Mouse (Mus musculus): Measurements from ENCODE around the gene Arih1. TPM values are rescaled to one million over a fixed set of nuclear protein-coding genes. Genes with fewer than 3 reads are reported as not detected.

The Arih1 gene
- polyA plus RNA-seq, 1 experiment: 16.8 TPM

DNA sequence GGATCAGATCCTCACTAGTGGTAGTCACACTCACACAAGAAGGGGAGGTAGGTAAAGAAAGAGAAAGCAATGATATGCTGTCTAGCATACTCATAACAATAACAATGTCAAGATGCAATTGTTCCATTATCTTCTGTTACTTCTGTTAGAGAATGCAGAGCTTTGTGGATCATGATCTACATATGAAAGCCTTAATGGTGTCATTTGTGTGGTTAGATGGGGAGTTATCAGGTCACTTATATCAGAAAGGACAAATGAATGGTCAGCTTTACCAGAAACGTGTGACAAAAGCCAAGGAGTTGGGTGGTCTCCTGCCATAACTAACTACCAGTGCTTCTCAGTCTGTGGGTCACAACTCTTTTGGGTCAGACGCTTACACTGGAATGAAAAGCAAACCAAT lies 13.2 kb downstream of the Arih1 start:
- no peak for TF ChIP-seq FLI1 (IDR thresholded peaks at IDR 0.05; ENCODE audit: low read length)
- TF ChIP-seq GATA1 (IDR thresholded peaks at IDR 0.05; ENCODE audit: borderline replicate concordance, low read length): no peak
- peaks cover 50% of the 10 kb centered on the region for H3K36me3 ChIP-seq (replicated peaks; ENCODE audit: low read length)
- H3K4me1 ChIP-seq: peaks cover 74% of the 10 kb centered on the region
- no peaks in the 10 kb centered on the region for H3K9me3 ChIP-seq
- no peak overlapping the region for H3K4me3 ChIP-seq (replicated peaks)
- no peaks in the 10 kb centered on the region for H3K27me3 ChIP-seq (replicated peaks)

- Histone ChIP-seq H3K36me3 (replicated peaks; ENCODE audit: low read length) (peaks cover 48% of the 10 kb centered on the region), H3K27me3 (replicated peaks) (no peaks in the 10 kb centered on the region), H3K9me3 (no peaks in the 10 kb centered on the region), H3K4me3 (replicated peaks) (no peak overlapping the region), H3K4me1 (peaks cover 66% of the 10 kb centered on the region)
- TF ChIP-seq GATA1 (IDR thresholded peaks at IDR 0.05; ENCODE audit: borderline replicate concordance, low read length): no peak
- TF ChIP-seq FLI1 (IDR thresholded peaks at IDR 0.05; ENCODE audit: low read length): no peak
These were observed 17.0 kb downstream of the Arih1 start for GRCm38 (mm10) chr9:59469446-59469845.

GRCm38 (mm10) chr9:59464293-59464692 lies 22.1 kb downstream of the Arih1 start:
- peaks cover 58% of the 10 kb centered on the region for H3K4me1 ChIP-seq
- H3K36me3 ChIP-seq (replicated peaks; ENCODE audit: low read length): peaks cover 37% of the 10 kb centered on the region
- no peaks in the 10 kb centered on the region for H3K9me3 ChIP-seq
- no peaks in the 10 kb centered on the region for H3K27me3 ChIP-seq (replicated peaks)
- no peak overlapping the region for H3K4me3 ChIP-seq (replicated peaks)
- TF ChIP-seq FLI1 (IDR thresholded peaks at IDR 0.05; ENCODE audit: low read length): no peak
- no peak for TF ChIP-seq GATA1 (IDR thresholded peaks at IDR 0.05; ENCODE audit: borderline replicate concordance, low read length)

DNA sequence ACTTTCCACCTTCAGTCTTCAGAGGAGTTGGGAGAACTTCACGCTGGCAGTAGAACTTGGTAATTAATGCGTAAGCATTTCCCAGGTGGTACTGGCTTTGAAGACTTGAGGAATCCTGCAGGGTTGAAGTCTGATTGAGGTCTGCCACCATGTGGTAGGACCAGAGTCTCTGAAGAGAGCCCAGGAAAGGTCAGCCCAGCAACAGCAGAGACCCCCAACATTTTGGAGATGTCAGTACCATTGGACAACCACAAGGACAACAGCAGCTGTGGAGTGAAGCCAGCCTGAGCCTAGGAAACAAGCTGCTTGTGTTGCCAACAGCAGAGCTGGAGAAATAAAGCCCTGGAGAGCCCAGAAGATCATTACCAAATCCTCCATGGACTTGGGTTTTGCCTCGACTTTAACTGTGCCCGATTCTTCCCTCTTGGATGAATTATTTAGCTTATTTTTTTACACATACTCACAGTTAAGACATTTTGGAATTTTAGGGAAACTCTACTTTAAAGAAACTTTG lies 27.4 kb downstream of the Arih1 start:
- Histone ChIP-seq H3K9me3 (no peaks in the 10 kb centered on the region), H3K36me3 (replicated peaks; ENCODE audit: low read length) (peaks cover 39% of the 10 kb centered on the region), H3K4me1 (peaks cover 72% of the 10 kb centered on the region), H3K27me3 (replicated peaks) (no peaks in the 10 kb centered on the region), H3K4me3 (replicated peaks) (no peak overlapping the region)
- TF ChIP-seq FLI1 (IDR thresholded peaks at IDR 0.05; ENCODE audit: low read length) (no peak), GATA1 (IDR thresholded peaks at IDR 0.05; ENCODE audit: borderline replicate concordance, low read length) (no peak)

DNA sequence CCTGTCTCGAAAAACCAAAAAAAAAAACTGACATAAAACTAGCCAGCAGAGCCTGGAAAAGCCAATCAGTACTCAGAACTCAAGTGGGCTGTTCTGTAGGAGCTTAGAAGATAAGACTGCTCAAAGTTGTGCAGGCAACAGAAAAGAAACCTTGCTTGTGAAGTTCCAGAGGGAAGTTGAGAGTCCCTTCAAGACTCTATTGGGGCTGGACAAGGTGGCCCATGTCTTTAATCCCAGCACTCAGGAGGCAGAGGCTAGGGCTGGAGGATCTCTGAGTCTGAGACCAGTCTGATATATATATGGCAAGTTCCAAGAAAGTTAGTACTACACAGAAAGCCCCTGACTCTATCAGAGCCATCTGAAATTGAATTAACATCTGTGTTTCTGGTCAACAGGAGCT lies 28.0 kb downstream of the Arih1 start:
- H3K9me3 ChIP-seq: no peaks in the 10 kb centered on the region
- peaks cover 39% of the 10 kb centered on the region for H3K36me3 ChIP-seq (replicated peaks; ENCODE audit: low read length)
- no peak overlapping the region for H3K4me3 ChIP-seq (replicated peaks)
- H3K27me3 ChIP-seq (replicated peaks): no peaks in the 10 kb centered on the region
- H3K4me1 ChIP-seq: peaks cover 68% of the 10 kb centered on the region
- TF ChIP-seq GATA1 (IDR thresholded peaks at IDR 0.05; ENCODE audit: borderline replicate concordance, low read length) (no peak), FLI1 (IDR thresholded peaks at IDR 0.05; ENCODE audit: low read length) (no peak)

DNA sequence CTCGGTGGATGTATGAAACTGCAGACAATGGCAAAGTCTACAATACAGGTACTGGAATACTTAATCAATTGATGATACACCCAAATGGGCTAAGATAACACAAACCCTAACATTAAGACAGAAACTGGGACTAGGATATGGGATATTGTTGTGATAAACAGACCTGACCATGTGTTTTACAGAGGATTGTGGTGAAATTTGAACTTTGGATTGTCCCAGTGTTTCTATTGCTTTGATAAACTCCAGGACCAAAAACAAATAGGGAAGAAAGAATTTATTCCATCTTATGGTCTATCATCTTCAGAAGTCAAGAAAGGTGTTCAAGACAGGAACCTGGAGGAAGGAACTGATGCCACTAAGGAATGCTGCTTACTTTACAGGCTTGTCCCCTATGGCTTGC lies 28.7 kb downstream of the Arih1 start:
- Histone ChIP-seq H3K4me3 (replicated peaks) (no peak overlapping the region), H3K36me3 (replicated peaks; ENCODE audit: low read length) (peaks cover 39% of the 10 kb centered on the region), H3K4me1 (peaks cover 61% of the 10 kb centered on the region), H3K27me3 (replicated peaks) (no peaks in the 10 kb centered on the region), H3K9me3 (no peaks in the 10 kb centered on the region)
- no peak for TF ChIP-seq GATA1 (IDR thresholded peaks at IDR 0.05; ENCODE audit: borderline replicate concordance, low read length)
- TF ChIP-seq FLI1 (IDR thresholded peaks at IDR 0.05; ENCODE audit: low read length): no peak

DNA sequence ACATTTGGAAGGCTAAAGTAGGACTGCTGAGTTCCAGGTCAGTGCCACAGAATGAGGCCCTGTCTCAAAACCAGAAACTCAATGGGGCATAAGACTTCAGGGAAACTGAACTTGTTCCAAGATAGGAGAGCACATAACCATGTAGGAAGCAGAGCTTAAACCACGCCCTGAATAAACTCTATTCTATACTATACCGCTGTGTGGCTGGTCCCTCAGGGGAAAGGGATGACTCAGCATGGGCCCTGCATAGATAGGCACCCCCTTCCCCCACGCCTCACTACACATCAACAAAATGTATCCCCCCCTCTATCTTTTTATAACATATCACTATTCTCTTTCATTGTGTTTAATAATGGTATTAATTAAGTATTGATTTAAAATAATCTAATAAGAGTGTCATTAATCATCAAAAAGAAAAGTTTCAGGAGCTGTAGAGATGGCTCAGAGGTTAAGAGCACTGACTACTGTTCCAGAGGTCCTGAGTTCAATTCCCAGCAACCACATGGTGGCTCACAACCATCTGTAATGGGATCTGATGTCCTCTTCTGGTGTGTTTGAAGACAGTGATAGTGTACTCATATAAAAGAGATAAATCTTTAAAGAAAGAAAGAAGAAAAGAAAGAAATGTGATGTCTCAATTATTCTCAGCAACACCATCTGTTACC lies 30.9 kb downstream of the Arih1 start:
- H3K4me1 ChIP-seq: peaks cover 57% of the 10 kb centered on the region
- TF ChIP-seq FLI1 (IDR thresholded peaks at IDR 0.05; ENCODE audit: low read length): no peak
- TF ChIP-seq GATA1 (IDR thresholded peaks at IDR 0.05; ENCODE audit: borderline replicate concordance, low read length): no peak
- no peaks in the 10 kb centered on the region for H3K9me3 ChIP-seq
- no peaks in the 10 kb centered on the region for H3K27me3 ChIP-seq (replicated peaks)
- H3K4me3 ChIP-seq (replicated peaks): peak overlapping the region; percentile 69
- peaks cover 48% of the 10 kb centered on the region for H3K36me3 ChIP-seq (replicated peaks; ENCODE audit: low read length)

- Histone ChIP-seq H3K4me3 (replicated peaks) (no peak overlapping the region), H3K4me1 (peaks cover 16% of the 10 kb centered on the region), H3K27me3 (replicated peaks) (no peaks in the 10 kb centered on the region), H3K9me3 (no peaks in the 10 kb centered on the region), H3K36me3 (replicated peaks; ENCODE audit: low read length) (peaks cover 80% of the 10 kb centered on the region)
- TF ChIP-seq GATA1 (IDR thresholded peaks at IDR 0.05; ENCODE audit: borderline replicate concordance, low read length): no peak
These were observed 52.7 kb downstream of the Arih1 start for GRCm38 (mm10) chr9:59433729-59434128.

GRCm38 (mm10) chr9:59431626-59432025 lies 54.8 kb downstream of the Arih1 start:
- Histone ChIP-seq H3K4me1 (peaks cover 11% of the 10 kb centered on the region; the same call in 1 of the 2 replicates), H3K36me3 (replicated peaks; ENCODE audit: low read length) (peaks cover 86% of the 10 kb centered on the region), H3K9me3 (peaks cover 3% of the 10 kb centered on the region; the same call in 1 of the 2 replicates), H3K4me3 (replicated peaks) (no peak overlapping the region), H3K27me3 (replicated peaks) (no peaks in the 10 kb centered on the region)
- TF ChIP-seq GATA1 (IDR thresholded peaks at IDR 0.05; ENCODE audit: borderline replicate concordance, low read length) (no peak), FLI1 (IDR thresholded peaks at IDR 0.05; ENCODE audit: low read length) (no peak)

GRCm38 (mm10) chr9:59420487-59420886 lies 65.9 kb downstream of the Arih1 start:
- no peaks in the 10 kb centered on the region for H3K27me3 ChIP-seq (replicated peaks)

More at GRCm38 (mm10) chr9:59420487-59420886, 65.9 kb downstream of the Arih1 start:
- H3K4me3 ChIP-seq (replicated peaks): no peak overlapping the region
- no peaks in the 10 kb centered on the region; the same call in 1 of the 2 replicates for H3K4me1 ChIP-seq
- H3K36me3 ChIP-seq (replicated peaks; ENCODE audit: low read length): peaks cover 45% of the 10 kb centered on the region
- TF ChIP-seq FLI1 (IDR thresholded peaks at IDR 0.05; ENCODE audit: low read length) (no peak), GATA1 (IDR thresholded peaks at IDR 0.05; ENCODE audit: borderline replicate concordance, low read length) (no peak)
- H3K9me3 ChIP-seq: no peaks in the 10 kb centered on the region

Measured in megakaryocyte, embryonic 14.5 days (primary cell).